Mouse (Mus musculus) gastrocnemius, postnatal 14 days (tissue): ENCODE data around the gene Tmem221. TPM values are rescaled to one million over a fixed set of nuclear protein-coding genes. Genes with fewer than 3 reads are reported as not detected.

ENCODE experiments used
- DNase-seq: peaks from one replicate; pipeline ENCODE4 v3.0.0; 2021; ENCODE audit warnings: mixed read lengths
- intact Hi-C: fragments of 180-260 bp; cut with DNase I; formaldehyde crosslinking; loops from one replicate; pipeline ENCODE4 v1.15.1; 2025; ENCODE audit warnings: low total_unique reads
- long read RNA-seq, 2 experiments: library from polyadenylated mRNA; stranded (forward); transcript quantifications; one replicate each; pipeline ENCODE4 v2.0.0; 2021
- total RNA-seq, 2 experiments: library from RNA; stranded (reverse); gene quantifications; 2 replicates each; pipeline ENCODE4 v1.2.3; 2021

The Tmem221 gene
- total RNA-seq = under 1 TPM in 1 of 2 experiments, not detected in 1; 0.21 TPM
- long read RNA-seq, experiment 1 = 0 reads
- long read RNA-seq, experiment 2 = 0 reads

DNA sequence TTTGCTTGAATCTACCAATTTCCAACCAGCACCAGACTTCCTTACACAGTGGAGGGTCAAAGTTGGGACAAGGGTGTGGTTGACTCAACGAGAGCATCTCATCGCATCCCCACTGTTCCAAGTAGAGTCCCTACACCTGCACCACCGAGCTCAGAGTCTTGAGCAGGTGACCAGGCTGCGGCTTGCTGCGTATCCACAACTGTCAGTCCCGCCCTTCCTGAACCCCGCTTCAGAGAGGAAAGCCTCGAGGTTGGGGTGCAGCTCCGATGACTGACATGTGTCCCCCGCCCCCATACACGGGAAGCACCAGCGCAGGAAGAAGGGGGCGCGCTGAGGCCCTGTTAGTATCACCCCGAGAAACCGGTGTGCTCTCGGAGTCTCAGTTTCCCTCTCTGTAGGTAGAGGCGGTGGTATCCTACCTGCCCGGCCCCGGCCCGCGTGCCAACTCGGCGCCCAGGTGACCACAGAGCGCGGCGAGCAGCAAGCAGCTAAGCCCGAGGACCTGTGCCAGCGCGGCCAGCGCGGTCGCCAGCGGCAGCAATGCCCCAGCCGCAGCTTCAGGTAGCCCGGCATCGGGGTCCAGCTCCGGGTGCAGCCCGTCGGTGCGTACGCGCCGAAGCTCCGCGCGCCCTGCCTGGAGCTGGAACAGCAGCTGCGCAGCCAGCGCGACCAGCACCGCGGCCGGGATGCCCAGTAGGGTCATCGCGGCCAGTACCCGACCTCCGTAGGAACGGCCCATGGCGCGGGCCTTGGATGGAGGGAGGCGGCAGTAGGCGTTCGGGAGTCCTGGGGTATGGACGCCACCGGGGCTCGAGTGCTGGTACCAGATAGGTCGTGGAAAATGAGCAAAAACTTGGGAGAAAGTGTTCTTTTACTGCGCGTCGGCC, at the start of gene Tmem221:
Tmem221 (minus strand) TSS at position 801 of the 887 bp plus-strand sequence.
- no peak for DNase-seq
- intact Hi-C loops = no loop called here

DNA sequence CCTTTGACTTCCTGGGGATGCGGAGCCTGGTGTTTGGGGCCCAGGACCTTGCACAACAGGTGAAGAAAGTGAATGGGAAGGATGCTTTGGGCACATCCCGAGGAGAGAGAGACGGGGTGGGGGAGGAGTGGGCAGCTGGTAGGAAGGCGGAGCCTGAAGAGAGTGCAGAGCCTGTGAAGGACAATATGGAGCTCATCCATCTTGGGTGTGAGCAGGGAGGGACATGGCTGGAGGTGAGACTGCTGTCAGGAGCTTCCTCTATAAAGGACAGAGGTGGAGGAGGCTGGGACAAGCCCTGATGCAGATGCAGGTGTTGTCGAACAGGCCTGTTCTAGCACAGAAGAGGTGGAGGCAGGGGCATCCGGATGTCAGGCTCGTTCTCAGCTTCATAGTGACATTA, 45.4 kb upstream of the Tmem221 start:
- intact Hi-C loops = no loop called here
- DNase-seq = no peak

DNA sequence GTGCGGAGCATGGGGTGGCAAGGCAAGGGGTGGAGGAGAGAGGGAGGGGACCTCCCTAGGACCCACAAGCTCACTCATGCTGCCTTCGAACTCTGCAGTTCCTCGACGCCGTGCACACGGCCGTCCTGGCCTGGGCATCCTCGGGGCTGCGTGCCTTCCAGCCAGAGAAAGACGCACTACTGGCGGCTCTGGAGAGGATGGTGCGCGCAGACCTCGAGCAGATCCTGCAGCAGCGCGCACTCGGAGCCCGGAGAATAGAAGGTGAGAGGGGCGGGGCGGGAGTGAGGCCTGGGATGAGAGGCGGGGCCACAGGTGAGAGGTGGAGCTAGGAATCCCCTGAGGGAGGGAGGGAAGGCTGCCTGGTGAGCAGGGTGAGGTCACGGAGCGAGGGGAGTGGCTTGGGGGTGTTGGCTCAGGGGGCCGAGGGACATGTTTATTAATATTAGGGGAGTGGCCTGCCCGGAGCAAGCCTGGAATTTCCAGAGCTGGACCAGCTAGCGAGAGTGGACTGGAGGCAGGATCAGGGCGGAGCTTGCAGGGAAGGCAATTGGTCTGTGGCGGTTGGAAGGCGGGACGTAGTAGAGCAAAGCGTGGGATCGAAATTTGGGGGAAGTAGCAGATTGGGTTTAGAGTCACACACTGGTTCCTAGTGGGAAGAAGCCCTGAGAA, 44.1 kb upstream of the Tmem221 start:
- peak; percentile 59 for DNase-seq
- intact Hi-C loops = no loop called here

DNA sequence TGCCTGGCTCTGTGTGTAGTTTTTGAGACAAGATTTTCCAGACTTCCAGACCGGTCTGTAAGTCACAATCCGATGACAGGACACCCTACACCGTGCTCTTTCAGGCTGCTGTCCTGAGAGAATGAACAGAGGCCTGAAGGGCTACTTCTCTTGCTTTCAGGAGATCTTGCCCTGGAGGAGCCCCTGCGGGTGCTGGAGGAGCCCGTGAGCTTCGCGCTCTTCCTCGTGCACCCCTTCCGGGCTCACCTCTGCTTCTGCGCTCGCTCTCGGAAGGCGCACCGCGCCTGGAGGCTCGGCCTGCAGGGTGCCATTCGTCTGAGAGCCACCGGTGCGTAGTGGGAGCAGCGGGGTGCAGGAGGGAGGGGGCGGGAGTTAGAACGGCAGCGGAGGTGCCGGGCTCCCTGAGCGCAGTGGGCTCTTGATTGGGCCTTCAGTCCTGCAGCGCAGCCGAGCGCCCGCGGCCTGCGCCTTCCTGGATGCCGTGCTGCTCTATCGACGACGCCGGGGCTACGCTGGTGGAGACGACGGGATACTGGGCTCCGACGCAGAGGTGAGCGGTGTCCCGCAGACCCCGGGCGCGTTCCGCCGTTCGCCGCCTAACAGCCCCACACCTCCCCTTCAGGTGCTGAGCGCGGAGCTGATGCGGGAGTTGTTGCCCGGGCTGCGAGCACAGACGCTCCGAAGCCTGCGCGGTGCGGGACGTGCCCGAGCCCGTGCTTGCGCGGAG, 43.4 kb upstream of the Tmem221 start:
- intact Hi-C loops = no loop called here
- no peak for DNase-seq

DNA sequence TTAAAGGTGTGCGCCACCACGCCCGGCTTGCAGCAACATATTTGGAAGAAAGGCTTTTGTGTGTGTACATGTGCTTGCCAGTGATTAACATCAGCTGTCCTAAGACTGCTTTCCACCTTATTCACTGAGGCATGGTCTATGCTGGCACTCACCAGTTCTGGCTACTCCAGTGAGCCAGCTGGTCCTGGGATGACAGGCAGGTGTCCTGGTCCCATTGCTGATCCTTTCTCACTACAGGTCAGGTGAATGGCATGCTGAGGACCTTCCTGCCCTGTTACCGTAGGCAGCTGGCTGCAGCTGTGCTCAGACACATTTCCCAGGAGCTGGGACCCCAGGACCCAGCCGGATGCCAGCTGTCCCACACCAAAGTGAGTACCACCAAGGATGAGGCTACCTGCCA, 40.2 kb upstream of the Tmem221 start:
- intact Hi-C loops = loop anchor here (5.0 kb wide), 1 partner anchor 58 kb away; no protein-coding TSS in a partner anchor
- no peak for DNase-seq

DNA sequence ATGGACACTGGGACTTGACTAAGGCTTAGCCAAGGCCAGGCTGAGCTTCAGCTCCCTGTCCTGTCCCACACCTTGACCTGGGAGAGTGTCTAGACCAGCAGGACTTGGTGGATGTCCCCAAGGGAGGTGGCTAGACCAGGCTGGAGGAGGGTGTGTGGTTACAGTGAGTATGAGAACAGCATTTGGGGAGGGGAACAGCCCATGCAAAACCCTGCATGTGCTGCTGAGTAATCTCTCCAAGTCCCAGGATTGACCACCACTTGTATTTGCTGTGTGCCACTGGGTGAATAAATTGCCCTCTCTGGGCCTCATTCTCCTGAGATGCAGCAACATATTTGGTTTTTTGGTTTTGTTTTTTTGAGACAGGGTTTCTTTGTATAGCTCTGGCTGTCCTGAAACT, 39.7 kb upstream of the Tmem221 start:
- DNase-seq = no peak
- intact Hi-C loops = loop anchor here (5.0 kb wide), 1 partner anchor 59 kb away; no protein-coding TSS in a partner anchor

DNA sequence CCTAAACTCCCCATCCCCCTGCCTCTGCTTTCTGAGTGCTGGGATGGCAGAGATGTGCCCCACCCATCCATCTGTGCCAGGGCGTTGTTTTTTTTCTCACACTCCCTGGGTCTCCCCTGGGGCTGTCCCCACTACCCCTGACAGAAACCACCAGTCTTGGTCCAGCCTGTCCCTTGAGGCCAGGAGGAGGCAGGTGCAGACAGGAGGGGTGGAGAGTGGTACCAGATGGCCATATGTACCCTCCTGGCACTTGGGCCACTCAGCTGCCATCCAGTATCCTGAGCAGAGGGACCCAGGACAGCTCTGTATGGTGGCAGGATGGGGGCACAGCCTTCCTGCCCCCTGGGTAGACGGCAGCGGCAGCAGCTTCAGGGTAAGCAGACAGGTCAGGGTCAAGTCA, 38.8 kb upstream of the Tmem221 start, which contains the start of gene Fam129c:
Fam129c (plus strand) TSS at position 198 of the 400 bp plus-strand sequence.
- intact Hi-C loops = loop anchor here (2.0 to 5.0 kb wide), 2 partner anchors 35 to 60 kb away; no protein-coding TSS in a partner anchor
- DNase-seq = no peak

DNA sequence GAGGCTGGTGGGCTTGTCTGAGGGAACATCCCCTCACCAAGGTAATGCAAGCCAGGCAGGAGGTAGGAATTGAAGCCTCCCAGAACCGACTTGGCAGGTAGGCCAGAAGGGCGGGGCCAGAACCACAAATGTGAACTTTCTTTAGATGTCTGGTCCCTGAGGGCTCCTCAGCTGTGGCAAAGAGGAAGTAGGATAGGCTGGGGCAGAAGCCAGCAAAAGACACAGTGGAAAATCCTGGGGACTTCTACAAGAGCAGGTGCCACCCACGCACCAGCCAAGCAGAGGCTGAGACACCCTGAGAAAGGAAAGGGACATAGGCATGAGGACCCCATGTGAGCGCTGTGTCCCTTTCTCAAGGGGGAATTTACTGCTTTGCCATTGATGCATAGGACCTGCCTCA, 38.1 kb upstream of the Tmem221 start:
- DNase-seq = no peak
- intact Hi-C loops = loop anchor here (2.0 to 5.0 kb wide), 2 partner anchors 34 to 61 kb away; no protein-coding TSS in a partner anchor

DNA sequence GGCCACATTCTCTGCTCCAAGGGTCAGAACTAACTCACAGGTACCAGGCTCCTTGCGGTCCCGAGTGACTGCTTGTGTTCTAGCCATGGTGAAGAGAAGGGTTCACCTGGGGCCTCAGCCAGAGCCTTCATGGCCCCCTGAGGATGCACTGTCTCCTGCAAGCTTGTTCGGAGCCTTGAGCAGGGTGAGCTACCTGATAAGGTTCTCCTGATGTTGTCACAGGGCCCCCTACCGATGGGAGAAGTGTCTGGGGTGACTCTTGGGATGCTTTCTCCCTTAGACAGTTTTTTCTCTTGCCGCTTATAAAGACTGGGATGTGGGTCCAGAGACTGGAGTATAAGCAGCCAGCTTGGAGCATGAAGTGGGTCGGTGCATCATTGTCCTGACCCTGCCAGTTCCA, 37.7 kb upstream of the Tmem221 start:
- intact Hi-C loops = loop anchor here (2.0 to 5.0 kb wide), 2 partner anchors 34 to 61 kb away; no protein-coding TSS in a partner anchor
- no peak for DNase-seq

DNA sequence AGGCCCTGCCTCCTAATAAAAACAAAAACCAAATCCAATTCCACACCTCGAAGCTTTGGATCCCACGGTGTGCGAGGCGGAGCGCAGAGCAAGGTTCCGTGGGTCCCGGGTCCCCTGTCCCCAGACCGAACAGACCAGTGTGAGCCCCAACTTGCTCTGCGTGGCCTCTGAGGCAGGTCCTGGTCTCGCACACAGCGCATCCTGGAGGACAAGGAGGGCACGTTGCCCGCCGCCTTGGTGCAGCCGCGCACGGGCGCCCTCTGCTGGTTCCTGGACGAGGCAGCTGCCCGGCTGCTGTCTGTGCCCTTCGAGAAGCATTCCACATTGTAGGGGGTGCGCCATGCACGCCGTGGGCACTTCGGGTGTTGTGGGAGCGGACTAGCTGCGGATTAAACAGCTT, 37.2 kb upstream of the Tmem221 start:
- intact Hi-C loops = loop anchor here (2.0 to 5.0 kb wide), 2 partner anchors 33 to 61 kb away; no protein-coding TSS in a partner anchor
- DNase-seq = peak; percentile 90

DNA sequence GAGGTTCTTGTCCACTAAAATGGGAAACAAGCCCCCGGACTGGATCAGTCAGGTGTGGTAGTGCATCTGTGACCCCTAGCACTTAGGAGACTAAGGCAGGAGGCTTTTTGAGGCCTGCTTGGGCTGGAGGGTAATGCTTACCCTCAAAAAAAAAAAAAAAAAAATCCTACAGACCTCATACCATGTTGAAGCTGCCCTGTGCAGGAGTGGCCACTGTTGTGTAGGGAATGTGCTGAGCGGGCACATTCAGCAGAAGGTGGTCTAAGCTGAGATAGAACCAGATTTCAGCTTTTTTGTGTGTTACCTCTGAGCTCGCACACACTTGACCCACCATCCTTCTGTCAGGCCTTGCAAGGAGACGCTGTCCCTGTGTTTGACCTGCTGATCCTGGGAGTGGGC, 35.7 kb upstream of the Tmem221 start:
- intact Hi-C loops = no loop called here
- no peak for DNase-seq

DNA sequence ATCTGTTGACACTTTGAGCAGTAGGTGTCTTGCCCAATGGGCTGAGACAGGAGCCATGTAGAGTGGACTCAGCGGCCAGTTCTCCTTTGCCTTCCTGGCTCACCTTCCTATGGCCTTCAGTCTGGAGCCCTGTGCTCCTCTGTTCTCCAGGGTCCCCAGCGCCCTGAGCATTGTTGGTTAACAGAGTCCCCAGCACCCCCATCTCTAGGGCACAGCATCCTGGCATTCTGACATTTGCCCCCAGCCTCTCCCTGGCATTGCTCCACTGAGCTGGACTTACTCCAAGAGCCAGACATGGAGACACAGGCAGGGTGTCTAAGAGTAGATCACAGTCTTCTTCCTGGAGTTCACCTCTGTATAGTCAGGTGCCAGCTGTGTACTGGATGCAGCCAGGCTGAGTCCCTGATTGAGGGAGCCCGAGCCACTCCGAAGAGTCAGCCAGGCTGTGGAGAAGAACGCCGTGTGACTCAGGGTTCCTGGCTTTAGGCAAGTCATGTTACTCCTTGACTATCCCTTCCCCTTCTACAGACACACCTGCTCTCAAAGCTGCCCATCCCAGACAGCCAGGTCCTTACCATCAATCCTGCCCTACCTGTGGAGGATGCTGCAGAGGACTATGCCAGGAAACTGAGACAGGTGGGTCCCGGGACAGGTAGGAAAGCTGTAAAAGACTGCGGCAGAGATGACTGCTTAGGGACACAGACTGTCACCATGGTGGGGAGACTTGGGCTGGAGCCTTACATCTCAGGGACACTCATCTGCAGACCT, 35.1 kb upstream of the Tmem221 start:
- intact Hi-C loops = no loop called here

DNA sequence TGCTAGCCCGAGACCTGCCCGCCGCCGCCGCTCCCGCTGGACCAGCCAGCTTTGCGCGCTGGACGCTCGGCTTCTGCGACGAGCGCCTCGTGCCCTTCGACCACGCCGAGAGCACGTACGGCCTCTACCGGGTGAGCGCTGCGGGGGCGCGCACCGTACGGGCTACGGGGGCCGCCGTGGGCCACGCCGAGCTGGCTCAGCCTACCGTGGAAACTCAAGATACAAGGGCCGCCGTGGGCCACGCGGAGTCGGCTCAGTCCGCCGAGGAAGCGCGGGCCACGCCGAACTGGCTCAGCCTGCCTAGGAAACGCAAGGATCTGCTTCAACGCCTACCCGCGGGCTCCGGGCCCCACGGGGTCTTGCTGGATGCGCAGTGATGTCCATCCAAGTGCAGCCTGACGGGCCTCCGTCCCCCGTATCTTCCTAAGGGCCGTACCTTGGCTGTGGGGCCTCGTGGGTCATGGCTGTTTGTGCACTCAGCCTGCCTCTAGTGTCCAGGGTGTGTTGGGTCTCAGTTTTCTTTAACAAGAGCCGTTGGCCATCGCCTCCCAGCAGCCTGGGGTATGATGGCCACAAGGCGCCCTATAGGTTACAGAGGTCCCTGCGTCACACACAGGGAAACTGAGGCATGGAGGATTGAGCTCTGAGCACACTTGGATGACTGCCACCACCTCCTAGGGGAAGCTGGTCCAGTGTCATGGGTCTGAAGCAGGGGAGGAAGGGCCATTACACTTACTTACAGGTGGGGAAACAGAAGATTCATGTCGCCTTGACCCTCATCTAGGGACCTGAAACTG, 33.9 kb upstream of the Tmem221 start:
- DNase-seq = peak; percentile 76
- intact Hi-C loops = no loop called here

More for the DNA sequence above, 35.1 kb upstream of the Tmem221 start:
- DNase-seq = no peak

DNA sequence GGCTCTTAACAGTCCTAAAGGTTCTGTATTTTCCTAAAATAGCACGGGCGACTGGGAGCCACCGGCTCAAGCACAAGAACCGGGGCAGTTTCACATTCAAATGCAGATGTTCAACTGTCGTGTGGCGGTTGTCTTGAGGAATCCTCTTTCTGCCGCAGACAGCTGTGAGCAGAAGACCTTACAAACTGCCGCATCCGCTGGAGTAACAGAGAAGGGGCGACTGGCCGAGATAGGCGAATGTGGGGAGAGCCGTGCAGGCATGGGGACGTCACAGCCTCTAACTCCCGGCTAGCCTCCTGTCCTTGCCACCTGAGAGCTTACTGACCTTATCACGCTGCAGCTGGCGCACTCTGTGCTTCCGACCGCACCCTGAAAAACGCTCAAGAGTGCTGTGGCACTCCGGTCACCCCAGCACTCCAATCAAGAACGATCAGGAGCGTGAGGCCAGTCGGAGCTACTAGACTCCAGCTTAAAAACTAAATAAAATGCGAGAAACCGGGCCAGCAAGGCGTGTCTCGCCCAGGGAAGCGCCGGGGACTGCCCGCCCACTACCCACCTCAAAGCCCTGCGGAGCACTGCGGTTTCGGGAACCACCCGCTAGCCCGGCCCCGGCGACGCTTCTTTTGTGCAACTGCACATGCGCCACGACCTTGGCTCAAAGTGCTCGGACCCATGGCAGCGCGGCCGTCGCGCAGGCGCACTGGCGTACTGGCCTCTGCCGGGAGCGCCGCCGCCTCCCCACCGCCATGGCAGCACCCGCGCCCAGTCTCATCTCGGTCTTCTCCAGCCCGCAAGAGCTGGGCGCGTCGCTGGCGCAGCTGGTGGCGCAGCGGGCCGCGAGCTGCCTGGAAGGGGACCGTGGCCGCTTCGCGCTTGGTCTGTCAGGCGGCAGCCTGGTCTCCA, 33.1 kb upstream of the Tmem221 start, which contains the start of gene Pgls:
Pgls (plus strand) TSS at position 706 of the 903 bp plus-strand sequence.
- intact Hi-C loops = no loop called here
- DNase-seq = peak; percentile 94

DNA sequence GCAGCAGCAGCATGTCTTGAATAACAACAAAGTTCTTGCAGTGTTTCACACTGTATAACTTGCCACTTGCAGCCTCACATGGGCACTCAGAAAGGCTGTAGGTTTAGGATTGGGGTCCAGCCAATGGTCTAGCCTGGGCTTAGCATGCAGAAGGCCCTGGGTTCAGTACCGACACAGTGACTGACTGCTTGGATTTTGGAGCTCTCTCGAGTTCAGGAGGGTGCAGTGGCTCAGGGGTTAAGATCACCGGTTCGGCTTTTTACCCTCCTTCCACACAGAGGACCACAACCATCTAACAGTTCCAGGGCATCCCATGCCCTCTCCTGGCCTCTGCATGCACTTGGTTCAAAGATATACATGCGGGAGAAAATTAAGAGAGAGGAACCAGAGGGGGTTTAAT, 32.3 kb upstream of the Tmem221 start:
- intact Hi-C loops = no loop called here
- no peak for DNase-seq

DNA sequence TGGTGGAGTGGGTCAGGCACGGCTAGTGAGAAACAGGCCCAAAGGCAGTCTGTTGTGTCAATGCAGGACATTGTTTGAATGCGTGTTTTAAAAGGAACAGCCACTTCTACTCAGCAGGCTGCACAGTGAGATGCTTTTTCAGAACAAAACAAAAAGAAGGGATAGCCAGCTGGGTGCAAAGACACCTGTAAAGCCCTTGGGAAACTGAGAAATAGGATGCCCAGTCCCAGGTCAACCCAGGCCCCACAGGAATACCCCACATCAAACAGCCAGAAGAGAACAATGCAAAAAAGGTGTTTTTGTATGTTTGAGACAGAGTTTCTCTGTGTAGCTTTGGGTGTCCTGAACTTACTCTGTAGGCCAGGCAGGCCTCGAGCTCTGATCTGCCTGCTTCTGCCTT, 30.1 kb upstream of the Tmem221 start:
- no peak for DNase-seq
- intact Hi-C loops = no loop called here

DNA sequence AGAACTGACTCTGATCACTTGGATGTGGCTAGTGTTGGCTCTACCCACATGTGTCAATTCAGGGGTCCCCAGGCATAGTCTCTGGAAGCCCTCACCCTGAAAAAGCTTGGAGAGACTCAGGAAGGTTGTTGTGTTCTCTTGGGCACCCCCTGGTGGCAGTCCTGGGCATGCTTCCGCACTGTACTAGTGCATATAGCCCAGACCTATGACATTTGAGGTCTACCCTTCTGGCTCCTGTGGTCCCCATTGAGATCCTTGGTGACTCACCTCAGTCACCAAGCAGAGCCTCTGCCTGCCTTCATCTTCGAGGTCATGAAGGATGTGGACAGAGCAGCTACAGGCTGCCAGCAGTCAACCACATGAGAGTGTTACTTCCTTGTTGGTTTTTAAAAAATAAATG, 28.2 kb upstream of the Tmem221 start:
- no peak for DNase-seq
- intact Hi-C loops = no loop called here
